Mouse (Mus musculus): ENCODE measurements at regions not wholly inside any gene's neighbourhood (a gene's known extent, or its start where the extent isn't known, plus 50 kb on each side); places are given as distances from the start of the nearest gene placed in this dataset.

GRCm38 (mm10) chr3:9373896-9374295 is 236.0 kb downstream of the Zfp704 start:
- Histone ChIP-seq H3K9me3 (no peaks in the 10 kb centered on the region), H3K4me1 (no peaks in the 10 kb centered on the region), H3K36me3 (no peaks in the 10 kb centered on the region), H3K4me3 (no peak overlapping the region), H3K4me2 (no peak overlapping the region), H3K27ac (no peak overlapping the region), H3K9ac (no peak overlapping the region), H3K27me3 (no peaks in the 10 kb centered on the region)
- 78% methylated on average over 1 of the region's 1 CpGs for WGBS
- no peak for ATAC-seq (ENCODE audit: insufficient number of reproducible peaks, insufficient read depth, low FRiP score, low TSS enrichment, low read depth)

DNA sequence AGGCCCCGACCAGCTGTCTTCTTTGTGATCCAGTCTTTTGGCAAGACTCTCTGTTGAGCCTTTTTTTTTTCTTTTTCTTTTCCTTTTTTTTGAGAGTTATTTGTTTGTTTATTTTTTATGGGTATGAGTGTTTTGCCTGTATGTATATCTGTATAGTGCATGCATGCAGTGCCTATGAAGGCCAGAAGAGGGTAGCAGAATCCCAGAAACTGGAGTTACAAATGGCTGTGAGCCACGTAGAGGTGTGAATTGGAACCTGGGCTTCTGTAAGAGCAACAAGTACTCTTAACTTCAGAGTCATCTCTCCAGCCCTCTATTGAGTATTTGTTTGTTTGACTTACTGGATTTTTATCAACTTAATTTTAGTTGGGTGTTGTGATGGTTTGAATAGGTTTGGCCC is 239.8 kb downstream of the Zfp704 start:
- no peak for ATAC-seq (ENCODE audit: insufficient number of reproducible peaks, insufficient read depth, low FRiP score, low TSS enrichment, low read depth)
- 82% methylated on average over 2 of the region's 2 CpGs for WGBS

DNA sequence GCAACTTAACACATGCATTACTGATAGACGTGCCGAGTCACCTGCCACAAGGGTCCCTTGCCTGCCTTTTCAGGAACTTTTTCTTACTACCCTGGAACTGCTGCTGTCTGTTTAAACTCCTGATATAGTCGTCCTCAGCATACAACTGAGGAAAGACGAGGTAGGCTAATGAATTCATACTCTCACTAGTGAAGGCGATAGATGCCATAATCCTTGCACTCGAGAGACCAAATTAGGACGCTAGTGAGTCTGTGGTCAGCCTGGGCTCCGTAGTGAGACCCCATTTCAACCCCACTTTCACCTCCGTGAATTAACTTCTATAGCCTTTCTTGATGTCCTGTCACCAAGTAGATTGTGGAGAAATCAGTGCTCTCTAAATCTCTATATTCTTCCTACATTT is 244.1 kb downstream of the Zfp704 start:
- Histone ChIP-seq H3K36me3 (no peaks in the 10 kb centered on the region), H3K9ac (no peak overlapping the region), H3K4me2 (no peak overlapping the region), H3K4me3 (no peak overlapping the region), H3K4me1 (no peaks in the 10 kb centered on the region), H3K27ac (no peak overlapping the region), H3K27me3 (no peaks in the 10 kb centered on the region), H3K9me3 (no peaks in the 10 kb centered on the region)
- WGBS = 80% methylated on average over 9 of the region's 9 CpGs
- ATAC-seq (ENCODE audit: insufficient number of reproducible peaks, insufficient read depth, low FRiP score, low TSS enrichment, low read depth) = no peak

More for the DNA sequence above, 239.8 kb downstream of the Zfp704 start:
- no peak overlapping the region for H3K4me2 ChIP-seq
- no peaks in the 10 kb centered on the region for H3K27me3 ChIP-seq
- no peak overlapping the region for H3K4me3 ChIP-seq
- no peak overlapping the region for H3K27ac ChIP-seq
- H3K36me3 ChIP-seq = no peaks in the 10 kb centered on the region
- no peaks in the 10 kb centered on the region for H3K9me3 ChIP-seq
- H3K9ac ChIP-seq = no peak overlapping the region
- H3K4me1 ChIP-seq = no peaks in the 10 kb centered on the region

DNA sequence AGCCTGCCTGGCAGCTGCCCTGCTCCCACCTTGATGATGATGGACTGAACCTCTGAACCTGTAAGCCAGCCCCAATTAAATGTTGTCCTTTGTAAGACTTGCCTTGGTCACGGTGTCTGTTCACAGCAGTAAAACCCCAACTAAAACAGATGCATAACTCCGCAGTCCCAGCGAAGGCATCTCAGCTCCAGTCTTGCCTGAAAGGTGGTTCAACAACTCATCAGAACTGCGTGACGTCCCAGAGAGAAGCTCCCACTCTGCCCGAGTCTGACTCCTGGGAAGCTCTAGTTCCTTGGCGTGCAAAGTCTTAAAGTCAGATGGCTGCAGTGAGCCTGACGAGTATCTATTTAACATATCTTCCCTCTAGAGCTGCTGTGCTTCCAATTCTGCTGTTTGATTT is 250.7 kb downstream of the Zfp704 start:
- Histone ChIP-seq H3K27ac (no peak overlapping the region), H3K36me3 (no peaks in the 10 kb centered on the region), H3K4me3 (no peak overlapping the region), H3K9ac (no peak overlapping the region), H3K4me1 (no peaks in the 10 kb centered on the region), H3K9me3 (no peaks in the 10 kb centered on the region), H3K27me3 (no peaks in the 10 kb centered on the region), H3K4me2 (no peak overlapping the region)
- no peak for ATAC-seq (ENCODE audit: insufficient number of reproducible peaks, insufficient read depth, low FRiP score, low TSS enrichment, low read depth)
- WGBS = 90% methylated on average over 8 of the region's 8 CpGs

- no peaks in the 10 kb centered on the region for H3K4me1 ChIP-seq
- no peak overlapping the region for H3K9ac ChIP-seq
- H3K4me3 ChIP-seq = no peak overlapping the region
- H3K27me3 ChIP-seq = no peaks in the 10 kb centered on the region
- WGBS = 69% methylated on average over 12 of the region's 12 CpGs
- H3K36me3 ChIP-seq = no peaks in the 10 kb centered on the region
- no peak overlapping the region for H3K4me2 ChIP-seq
- ATAC-seq (ENCODE audit: insufficient number of reproducible peaks, insufficient read depth, low FRiP score, low TSS enrichment, low read depth) = no peak
- no peaks in the 10 kb centered on the region for H3K9me3 ChIP-seq
- H3K27ac ChIP-seq = no peak overlapping the region
Measured at GRCm38 (mm10) chr3:9358111-9358510, 251.8 kb downstream of the Zfp704 start.

DNA sequence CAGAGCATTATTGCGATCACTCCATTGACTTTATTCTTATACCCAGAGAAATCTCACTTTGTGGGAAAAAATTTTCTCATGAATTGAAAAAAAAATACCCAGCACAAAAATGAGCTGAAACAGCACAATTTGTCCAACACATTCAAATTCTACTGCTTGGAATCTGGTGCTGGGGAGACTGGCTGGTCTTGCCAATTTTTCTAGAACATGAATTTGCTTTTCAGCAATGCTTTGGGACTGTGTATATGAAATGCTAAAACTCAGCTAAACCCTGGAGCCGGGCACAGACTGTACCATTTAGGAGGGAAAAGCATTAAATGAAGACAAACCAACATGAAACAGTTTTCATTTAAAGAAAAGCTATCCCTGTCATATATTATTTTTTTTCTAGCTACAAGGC is 252.2 kb downstream of the Zfp704 start:
- Histone ChIP-seq H3K36me3 (no peaks in the 10 kb centered on the region), H3K4me1 (no peaks in the 10 kb centered on the region), H3K27ac (no peak overlapping the region), H3K9ac (no peak overlapping the region), H3K4me3 (no peak overlapping the region), H3K27me3 (no peaks in the 10 kb centered on the region; the same call in 1 of the 2 replicates), H3K4me2 (no peak overlapping the region), H3K9me3 (no peaks in the 10 kb centered on the region)
- WGBS = 84% methylated on average over 2 of the region's 2 CpGs
- ATAC-seq (ENCODE audit: insufficient number of reproducible peaks, insufficient read depth, low FRiP score, low TSS enrichment, low read depth) = no peak

- H3K9me3 ChIP-seq = no peaks in the 10 kb centered on the region
- no peak overlapping the region for H3K27ac ChIP-seq
- H3K9ac ChIP-seq = no peak overlapping the region
- H3K4me3 ChIP-seq = no peak overlapping the region
- H3K27me3 ChIP-seq = peaks cover 4% of the 10 kb centered on the region
- 62% methylated on average over 4 of the region's 4 CpGs for WGBS
- H3K4me2 ChIP-seq = no peak overlapping the region
- H3K4me1 ChIP-seq = no peaks in the 10 kb centered on the region
- ATAC-seq (ENCODE audit: insufficient number of reproducible peaks, insufficient read depth, low FRiP score, low TSS enrichment, low read depth) = no peak
- no peaks in the 10 kb centered on the region for H3K36me3 ChIP-seq
Measured at GRCm38 (mm10) chr3:9355875-9356274, 254.0 kb downstream of the Zfp704 start.

DNA sequence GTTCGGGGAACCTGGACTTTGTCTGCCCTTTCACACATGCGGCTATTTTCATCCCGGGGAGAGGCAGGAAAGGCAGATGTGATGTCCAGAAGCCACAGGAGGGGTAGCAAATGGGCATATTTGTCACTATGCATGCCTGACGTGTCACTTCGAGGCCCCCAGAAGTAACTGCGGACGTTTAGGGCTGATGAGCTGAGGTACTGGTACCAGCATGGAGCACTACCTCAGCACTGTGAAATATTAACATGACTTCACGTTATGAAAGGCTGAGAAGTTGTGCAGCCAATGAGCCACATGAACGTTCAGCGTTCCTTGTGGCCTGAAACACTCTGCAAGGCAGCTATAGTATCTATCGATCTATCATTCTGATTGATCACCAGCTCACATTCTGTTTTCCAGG is 255.1 kb downstream of the Zfp704 start:
- Histone ChIP-seq H3K9ac (no peak overlapping the region), H3K27ac (no peak overlapping the region), H3K9me3 (no peaks in the 10 kb centered on the region), H3K36me3 (no peaks in the 10 kb centered on the region), H3K27me3 (peaks cover 4% of the 10 kb centered on the region), H3K4me1 (no peaks in the 10 kb centered on the region), H3K4me2 (no peak overlapping the region), H3K4me3 (no peak overlapping the region)
- 85% methylated on average over 11 of the region's 11 CpGs for WGBS
- no peak for ATAC-seq (ENCODE audit: insufficient number of reproducible peaks, insufficient read depth, low FRiP score, low TSS enrichment, low read depth)

DNA sequence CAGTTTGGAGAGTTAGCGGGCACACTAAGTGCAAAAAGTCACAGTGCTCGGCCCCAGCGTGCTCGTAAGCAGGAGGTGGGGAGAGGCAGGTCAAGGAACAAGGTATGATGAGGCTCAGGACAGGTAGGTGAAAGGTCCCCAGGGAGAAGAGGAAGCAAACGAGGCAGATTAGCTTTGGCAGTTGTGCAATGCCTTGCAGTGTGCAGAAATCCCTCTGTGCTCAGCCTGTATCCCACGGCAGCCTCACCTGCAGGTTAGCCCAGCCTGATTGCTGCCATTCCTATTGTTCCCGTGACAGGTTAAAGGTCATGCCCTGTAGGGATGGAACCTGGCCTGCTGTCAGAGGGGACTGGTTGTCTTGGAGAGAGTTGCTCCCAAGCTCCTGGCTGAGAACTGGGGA is 257.6 kb downstream of the Zfp704 start:
- H3K9me3 ChIP-seq = no peaks in the 10 kb centered on the region
- H3K36me3 ChIP-seq = no peaks in the 10 kb centered on the region
- WGBS = 44% methylated on average over 7 of the region's 7 CpGs
- peaks cover 24% of the 10 kb centered on the region for H3K27me3 ChIP-seq
- H3K4me3 ChIP-seq = no peak overlapping the region
- H3K9ac ChIP-seq = no peak overlapping the region
- H3K4me2 ChIP-seq = no peak overlapping the region
- peaks cover 6% of the 10 kb centered on the region for H3K4me1 ChIP-seq
- H3K27ac ChIP-seq = no peak overlapping the region
- no peak for ATAC-seq (ENCODE audit: insufficient number of reproducible peaks, insufficient read depth, low FRiP score, low TSS enrichment, low read depth)

DNA sequence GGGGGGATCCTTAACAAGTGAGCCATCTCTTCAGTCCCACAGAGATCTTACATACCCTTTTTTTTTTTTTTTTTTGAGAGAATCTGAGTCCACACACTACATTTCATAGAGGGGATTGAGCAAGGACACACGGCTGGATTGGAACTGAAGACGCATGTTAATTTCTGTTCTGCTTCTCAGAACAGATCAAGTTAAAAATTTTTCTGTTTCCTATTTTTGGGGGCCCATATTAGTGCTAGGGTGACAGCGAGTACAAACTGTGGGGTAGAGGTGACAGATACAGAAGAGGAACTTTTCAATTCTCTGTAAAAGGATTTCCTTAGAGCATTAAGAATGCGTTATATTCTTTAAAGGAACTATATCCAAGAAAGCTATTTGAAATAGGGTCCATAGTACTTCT is 260.1 kb downstream of the Zfp704 start:
- Histone ChIP-seq H3K27me3 (peaks cover 44% of the 10 kb centered on the region), H3K4me1 (peaks cover 19% of the 10 kb centered on the region), H3K9me3 (no peaks in the 10 kb centered on the region), H3K27ac (no peak overlapping the region), H3K4me3 (no peak overlapping the region), H3K36me3 (no peaks in the 10 kb centered on the region), H3K4me2 (no peak overlapping the region), H3K9ac (no peak overlapping the region)
- WGBS = 86% methylated on average over 4 of the region's 4 CpGs
- no peak for ATAC-seq (ENCODE audit: insufficient number of reproducible peaks, insufficient read depth, low FRiP score, low TSS enrichment, low read depth)

GRCm38 (mm10) chr3:9347446-9347860 is 262.4 kb downstream of the Zfp704 start:
- Histone ChIP-seq H3K9ac (peak overlapping the region; percentile 65), H3K4me3 (peak overlapping the region; percentile 54), H3K4me2 (peak overlapping the region; percentile 96), H3K4me1 (peaks cover 19% of the 10 kb centered on the region), H3K27me3 (peaks cover 59% of the 10 kb centered on the region), H3K27ac (no peak overlapping the region), H3K36me3 (no peaks in the 10 kb centered on the region), H3K9me3 (no peaks in the 10 kb centered on the region)
- ATAC-seq (ENCODE audit: insufficient number of reproducible peaks, insufficient read depth, low FRiP score, low TSS enrichment, low read depth) = 0 out of 2 replicates have a peak, but pooled peaks have one; percentile 34
- 7% methylated on average over 15 of the region's 15 CpGs for WGBS

DNA sequence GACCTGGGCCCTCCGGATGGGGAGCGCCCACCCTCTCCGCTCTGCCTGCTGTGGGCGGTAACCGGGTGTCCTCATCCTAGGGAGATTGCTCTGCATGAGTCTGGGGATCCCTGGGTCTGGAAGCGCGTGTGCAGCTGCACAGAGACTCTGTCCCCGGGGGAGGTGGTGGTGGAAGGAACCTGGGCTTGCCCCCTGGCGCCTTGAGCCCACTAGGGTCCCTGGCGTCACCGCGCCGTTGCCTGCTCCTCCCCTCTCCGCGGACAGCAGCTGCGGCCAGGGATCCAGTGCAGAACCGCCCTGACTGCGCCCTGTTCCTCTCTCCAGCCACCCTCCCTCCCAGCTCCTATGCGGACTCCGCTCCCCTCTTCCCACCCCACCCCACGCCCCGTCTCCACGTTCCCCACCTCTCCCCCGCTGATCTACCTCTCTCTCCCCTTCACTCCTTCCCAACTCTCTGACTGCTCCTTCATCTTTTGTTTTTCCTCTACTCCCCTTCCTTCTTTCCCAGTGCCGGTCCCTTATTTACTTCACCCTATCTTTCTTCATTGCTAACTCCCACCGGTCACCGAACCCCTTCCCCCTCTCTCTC is 262.9 kb downstream of the Zfp704 start:
- H3K9ac ChIP-seq = peak overlapping the region; percentile 65
- H3K27me3 ChIP-seq = peaks cover 58% of the 10 kb centered on the region
- H3K4me3 ChIP-seq = peak overlapping the region; percentile 54
- H3K36me3 ChIP-seq = no peaks in the 10 kb centered on the region
- H3K4me1 ChIP-seq = peaks cover 19% of the 10 kb centered on the region
- H3K4me2 ChIP-seq = peak overlapping the region; percentile 96
- H3K27ac ChIP-seq = no peak overlapping the region
- WGBS = under 1% methylated on average over 27 of the region's 27 CpGs
- ATAC-seq (ENCODE audit: insufficient number of reproducible peaks, insufficient read depth, low FRiP score, low TSS enrichment, low read depth) = peak; percentile 73; the same call in 1 of the 2 replicates
- H3K9me3 ChIP-seq = no peaks in the 10 kb centered on the region

Data from embryonic facial prominence, embryonic 13.5 days (tissue).